Mouse (Mus musculus) CH12F3 (cell line): Measurements from ENCODE around the gene Snapin.

Experiments used
- in situ Hi-C: fragments of 300-500 bp; cut with MboI; formaldehyde crosslinking; loops from 2 replicates; pipeline ENCODE4 v1.14.3; 2020; ENCODE audit warnings: low sequenced_read_pairs

Snapin gene

DNA sequence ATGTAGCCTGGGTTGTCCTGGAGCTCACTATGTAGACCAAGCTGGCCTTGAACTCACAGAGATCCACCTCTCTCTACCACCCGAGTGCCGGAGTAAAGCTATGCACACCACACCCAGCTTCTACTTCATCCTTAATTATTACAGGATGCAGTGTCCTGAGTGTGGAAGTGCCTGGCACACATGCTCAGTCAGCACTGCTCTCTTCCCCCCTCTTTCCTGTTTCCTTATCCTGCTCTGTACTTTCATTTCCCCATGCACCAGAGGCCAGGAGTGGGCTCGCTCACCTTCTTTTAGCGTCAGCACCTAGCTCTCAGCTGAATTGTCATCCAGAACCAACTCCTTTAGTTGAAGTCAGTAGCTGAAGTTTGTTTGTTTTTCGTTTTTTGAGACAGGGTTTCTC is 30.5 kb downstream of the Snapin start:
- in situ Hi-C loops, result no loop called here

- in situ Hi-C loops, result no loop called here
Observed at GRCm38 (mm10) chr3:90459727-90460126, 31.1 kb downstream of the Snapin start.

- in situ Hi-C loops, result no loop called here
Observed at GRCm38 (mm10) chr3:90454931-90455330, 35.9 kb downstream of the Snapin start.

- in situ Hi-C loops, result no loop called here
Observed at GRCm38 (mm10) chr3:90451396-90452095, 39.3 kb downstream of the Snapin start.

DNA sequence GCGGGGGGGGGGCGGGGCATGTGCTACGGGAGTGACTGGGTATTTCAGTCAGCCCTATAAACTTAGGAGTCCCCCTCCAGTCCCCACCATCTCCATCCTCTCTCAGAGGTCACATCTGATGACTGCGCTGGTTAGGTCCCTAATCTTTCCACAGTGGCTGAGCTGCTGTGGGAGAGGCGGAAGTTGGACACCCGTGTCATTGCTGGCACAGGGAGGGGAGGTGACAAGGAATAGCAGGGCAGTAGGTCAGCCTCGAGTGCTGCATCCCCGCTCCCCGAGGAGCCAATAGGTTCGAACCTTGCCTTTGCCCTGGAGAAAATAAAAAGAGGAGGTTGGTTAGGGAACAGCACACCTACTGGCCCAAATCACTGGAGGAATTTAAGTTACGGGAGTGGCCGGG is 40.0 kb downstream of the Snapin start:
- in situ Hi-C loops, result no loop called here

DNA sequence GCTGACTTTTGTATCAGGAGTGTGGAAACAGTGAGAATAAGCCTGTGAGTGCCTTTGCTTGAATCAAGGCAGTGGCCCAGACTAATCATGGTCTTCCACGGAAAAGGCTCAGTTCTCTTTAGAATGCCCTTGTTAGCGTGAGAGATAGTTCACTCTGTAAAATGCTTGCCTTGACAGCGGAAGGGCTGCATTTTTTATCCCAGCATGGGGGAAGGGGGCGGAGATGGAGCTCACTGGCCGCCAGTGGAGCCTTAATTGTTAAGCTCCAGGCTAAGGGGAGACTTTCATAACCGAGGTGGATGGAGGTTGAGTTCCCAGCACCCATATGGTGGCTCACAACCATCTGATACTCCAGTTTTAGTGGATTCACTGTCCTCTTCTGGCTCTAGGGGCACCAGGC is 42.2 kb downstream of the Snapin start:
- in situ Hi-C loops, result no loop called here

GRCm38 (mm10) chr3:90447123-90447494 is 43.7 kb downstream of the Snapin start:
- in situ Hi-C loops, result no loop called here

- in situ Hi-C loops, result no loop called here
Observed at GRCm38 (mm10) chr3:90446389-90447122, 44.3 kb downstream of the Snapin start.

- in situ Hi-C loops, result no loop called here
Observed at GRCm38 (mm10) chr3:90445417-90446200, 45.2 kb downstream of the Snapin start.

GRCm38 (mm10) chr3:90443977-90444376 is 46.9 kb downstream of the Snapin start:
- in situ Hi-C loops, result no loop called here

DNA sequence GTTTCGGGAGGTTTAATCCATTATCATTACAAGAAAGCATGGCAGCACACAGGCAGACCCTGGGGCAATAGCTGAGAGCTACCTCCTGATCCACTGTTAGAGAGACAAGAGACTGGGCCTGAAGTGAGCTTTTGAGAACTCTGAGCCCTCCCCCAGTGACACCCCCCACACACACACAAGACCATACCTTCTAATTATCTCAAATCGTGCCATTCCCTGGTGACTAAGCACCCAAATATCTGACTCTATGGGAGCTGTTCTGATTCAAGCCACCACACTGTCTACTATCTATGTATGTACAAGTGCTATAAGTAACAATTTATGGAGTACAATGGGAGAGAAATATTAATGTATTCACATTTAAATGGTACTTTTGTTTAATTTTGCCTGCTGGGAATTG is 50.1 kb downstream of the Snapin start:
- in situ Hi-C loops, result no loop called here
